Mouse (Mus musculus) Patski (cell line): Measurements from ENCODE around the gene Kcnip1. TPM values are rescaled to one million over a fixed set of nuclear protein-coding genes. Genes with fewer than 3 reads are reported as not detected.
A peak's percentile ranks its signal among the peaks of the same experiment; 100 is the strongest.

Experiments
- ATAC-seq: fragments of 100-300 bp; one replicate; pipeline ENCODE4 v1.8.0; 2021
- CTCF ChIA-PET: fragments of 350-600 bp; sonication (Branson Sonifier 250); formaldehyde crosslinking; loops from one replicate; lab custom pipeline; 2022; ENCODE audit warnings: inconsistent platforms; lab: Charles Lee
- POLR2A ChIA-PET: fragments of 350-600 bp; sonication (Branson Sonifier 250); formaldehyde crosslinking; loops from one replicate; lab custom pipeline; 2022; ENCODE audit warnings: antibody characterized with exemption, inconsistent platforms; lab: Charles Lee
- DNase-seq: peaks from one replicate; pipeline ENCODE4 v3.0.0-alpha.2; 2011; ENCODE audit warnings: low read depth, low spot score
- H3K27me3 ChIP-seq: fragments of 371-371 bp; one replicate; pipeline ENCODE4 v1.5.1; 2021
- CTCF ChIP-seq: fragments of 100-300 bp; IDR thresholded peaks from one replicate; pipeline ENCODE4 v1.5.1; 2021
- in situ Hi-C: fragments of 300-500 bp; cut with MboI; formaldehyde crosslinking; loops from 3 replicates; pipeline ENCODE4 v1.11.1; 2018; ENCODE audit warnings: low pct_unique_long_range_greater_than_20kb, mixed read lengths
- polyA plus RNA-seq: library from polyadenylated mRNA; unstranded; gene quantifications from one replicate; pipeline ENCODE4 v1.2.3, GENCODE M21; 2021

Gene Kcnip1
- polyA plus RNA-seq, 1 experiment from 2014 or later, result not detected

GRCm38 (mm10) chr11:33701958-33702459 lies 290.9 kb downstream of the Kcnip1 start:
- no peak for ATAC-seq
- POLR2A ChIA-PET, result no interaction called here
- DNase-seq, result no peak
- CTCF ChIA-PET, result no interaction called here
- no peak for TF ChIP-seq CTCF
- in situ Hi-C loops, result no loop called here
- peaks cover 17% of the 10 kb centered on the region for H3K27me3 ChIP-seq

DNA sequence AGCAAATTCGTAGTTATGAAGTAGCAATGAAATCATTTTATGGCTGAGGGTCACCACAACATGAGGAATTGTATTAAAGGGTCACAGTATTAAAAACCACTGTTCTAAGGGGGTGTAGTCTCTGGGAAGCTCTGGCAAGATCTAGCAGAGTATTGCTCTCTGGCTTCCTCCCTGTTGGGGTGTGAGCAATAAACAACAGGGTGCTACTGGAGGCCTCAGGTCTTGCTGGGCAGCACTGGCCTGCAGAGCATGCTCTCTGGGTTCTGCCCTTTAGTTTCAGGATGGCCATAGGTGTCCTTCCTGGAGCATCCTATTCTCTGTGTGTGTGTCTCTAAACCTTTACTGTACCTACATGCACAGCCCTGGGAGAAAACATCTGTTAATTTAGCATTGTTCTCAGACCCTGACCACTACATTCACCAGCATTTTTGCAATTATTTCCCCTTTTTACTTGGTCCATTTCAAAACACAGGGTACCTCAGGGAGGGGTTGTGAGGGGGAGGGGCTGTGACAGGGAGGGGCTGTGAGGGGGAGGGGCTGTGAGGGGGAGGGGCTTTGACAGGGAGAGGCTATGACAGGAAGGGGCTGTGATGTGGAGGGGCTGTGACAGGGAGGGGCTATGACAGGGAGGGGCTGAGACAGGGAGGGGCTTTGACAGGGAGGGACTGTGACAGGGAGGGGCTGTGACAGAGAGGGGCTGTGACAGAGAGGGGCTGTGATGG lies 291.6 kb downstream of the Kcnip1 start:
- no peak for ATAC-seq

DNA sequence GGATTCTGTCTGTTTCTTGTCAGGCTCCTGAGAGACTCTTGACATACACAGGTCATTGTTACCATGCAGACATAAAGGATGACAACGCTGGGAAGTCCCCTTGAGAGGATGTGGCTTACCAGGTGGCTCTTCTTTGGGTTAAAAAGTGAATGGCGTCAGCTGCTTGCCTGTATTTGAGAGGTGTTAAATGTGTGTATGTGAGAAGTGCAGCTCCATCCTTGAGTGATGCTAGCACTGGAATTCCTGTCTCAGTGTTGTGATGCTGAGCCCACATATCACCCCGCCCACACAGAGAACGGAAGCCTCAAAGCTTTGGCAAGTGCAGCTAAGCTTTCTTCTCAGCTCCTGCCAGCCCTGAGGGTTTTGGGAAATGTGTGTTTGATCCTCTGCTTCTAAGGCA lies 292.2 kb downstream of the Kcnip1 start:
- in situ Hi-C loops, result no loop called here
- ChIA-PET POLR2A (no interaction called here), CTCF (no interaction called here)
- DNase-seq, result no peak
- TF ChIP-seq CTCF, result no peak
- ATAC-seq, result no peak
- H3K27me3 ChIP-seq, result peaks cover 9% of the 10 kb centered on the region

More for the DNA sequence above, 291.6 kb downstream of the Kcnip1 start:
- H3K27me3 ChIP-seq, result peaks cover 12% of the 10 kb centered on the region
- CTCF ChIA-PET, result no interaction called here
- no peak for TF ChIP-seq CTCF
- DNase-seq, result no peak
- in situ Hi-C loops, result no loop called here
- POLR2A ChIA-PET, result no interaction called here

GRCm38 (mm10) chr11:33690181-33690580 lies 302.8 kb downstream of the Kcnip1 start:
- DNase-seq (no peak), ATAC-seq (no peak)
- in situ Hi-C loops, result no loop called here
- H3K27me3 ChIP-seq, result peaks cover 6% of the 10 kb centered on the region
- CTCF ChIA-PET, result no interaction called here
- POLR2A ChIA-PET, result no interaction called here
- no peak for TF ChIP-seq CTCF

DNA sequence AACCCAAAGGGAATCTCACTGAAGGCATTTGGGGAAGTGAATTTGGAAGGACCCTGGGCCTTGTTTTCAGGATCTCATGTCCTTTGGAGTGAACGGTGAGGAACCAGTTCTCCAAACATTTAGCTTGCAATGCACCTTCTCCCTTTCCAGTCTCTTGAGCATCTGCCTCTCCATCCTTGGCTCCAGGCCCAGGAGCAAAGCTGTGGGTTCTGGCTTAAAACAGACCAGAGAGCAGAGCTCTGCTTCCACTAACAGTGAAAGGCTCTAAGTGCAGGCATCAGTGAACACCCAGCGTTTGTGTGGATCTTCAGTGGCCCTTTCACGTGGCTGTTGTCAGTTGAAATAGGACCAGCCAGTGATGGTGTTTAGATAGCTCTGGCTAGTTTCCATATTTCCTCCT lies 307.0 kb downstream of the Kcnip1 start:
- peaks cover 9% of the 10 kb centered on the region for H3K27me3 ChIP-seq
- CTCF ChIA-PET, result interaction anchor here (1.2 kb wide), 1 partner anchor 11 kb away, joined by 3 read pairs; no protein-coding TSS in a partner anchor
- in situ Hi-C loops, result no loop called here
- POLR2A ChIA-PET, result no interaction called here
- no peak for TF ChIP-seq CTCF
- no peak for DNase-seq
- no peak for ATAC-seq

GRCm38 (mm10) chr11:33680151-33680550 lies 312.8 kb downstream of the Kcnip1 start:
- ChIA-PET POLR2A (no interaction called here), CTCF (no interaction called here)
- no peak for TF ChIP-seq CTCF
- H3K27me3 ChIP-seq, result peaks cover 25% of the 10 kb centered on the region
- DNase-seq (no peak), ATAC-seq (peak; percentile 35)
- in situ Hi-C loops, result no loop called here

- ChIA-PET POLR2A (no interaction called here), CTCF (no interaction called here)
- H3K27me3 ChIP-seq, result peaks cover 30% of the 10 kb centered on the region
- in situ Hi-C loops, result no loop called here
- DNase-seq (no peak), ATAC-seq (no peak)
- no peak for TF ChIP-seq CTCF
Measured at GRCm38 (mm10) chr11:33670105-33670965, 322.6 kb downstream of the Kcnip1 start.

GRCm38 (mm10) chr11:33668376-33668775 lies 324.6 kb downstream of the Kcnip1 start:
- TF ChIP-seq CTCF, result no peak
- DNase-seq (no peak), ATAC-seq (no peak)
- peaks cover 19% of the 10 kb centered on the region for H3K27me3 ChIP-seq
- POLR2A ChIA-PET, result no interaction called here
- CTCF ChIA-PET, result no interaction called here
- in situ Hi-C loops, result no loop called here

- peaks cover 4% of the 10 kb centered on the region for H3K27me3 ChIP-seq
- ChIA-PET POLR2A (no interaction called here), CTCF (no interaction called here)
- no peak for ATAC-seq
- in situ Hi-C loops, result no loop called here
- no peak for DNase-seq
- TF ChIP-seq CTCF, result no peak
Measured at GRCm38 (mm10) chr11:33663599-33663998, 329.4 kb downstream of the Kcnip1 start.

DNA sequence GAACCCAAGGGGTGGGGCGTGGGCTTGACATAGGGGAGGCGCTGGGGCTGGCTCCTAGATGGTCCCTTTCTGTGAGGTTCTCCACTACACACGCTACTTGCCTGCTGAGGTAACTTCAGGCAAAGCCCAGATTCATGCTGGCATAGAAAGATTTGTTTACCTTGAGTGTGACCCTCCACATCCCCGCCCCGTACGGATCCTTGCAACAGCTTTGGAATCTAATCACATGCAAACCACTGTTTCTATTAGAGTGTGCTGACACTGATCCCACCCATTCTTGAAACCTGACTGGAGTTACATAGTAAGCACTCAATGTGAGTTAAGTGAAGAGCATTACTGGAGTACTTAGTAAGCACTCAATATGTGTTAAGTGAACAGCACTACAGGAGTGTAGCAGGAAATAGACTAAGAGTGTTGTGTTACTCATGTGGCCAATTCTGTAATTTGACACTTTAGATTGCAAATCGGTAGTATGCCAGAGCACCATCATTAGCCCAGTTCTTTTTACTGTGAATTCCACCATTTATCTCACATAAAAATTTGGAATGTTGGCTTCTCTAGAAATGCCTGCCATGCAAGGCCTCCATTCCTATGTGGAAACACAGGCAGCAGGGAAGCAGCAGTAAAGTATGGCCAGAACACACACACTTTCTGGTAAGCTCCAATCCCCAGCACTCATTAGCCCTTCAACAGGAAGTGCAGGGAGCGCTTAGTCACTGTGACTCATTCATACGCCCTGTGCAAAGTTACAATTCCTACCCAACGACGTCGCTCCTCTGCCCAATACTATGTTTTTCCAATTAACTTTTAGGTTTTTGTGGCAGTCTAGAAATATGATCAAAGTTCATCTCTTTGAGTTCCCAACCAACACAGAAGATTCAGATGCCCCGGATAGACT lies 332.7 kb downstream of the Kcnip1 start:
- peak; percentile 6 for DNase-seq
- CTCF ChIA-PET, result interaction anchor here (0.7 kb wide), 1 partner anchor 7 kb away, joined by 4 read pairs; no protein-coding TSS in a partner anchor

More for the DNA sequence above, 332.7 kb downstream of the Kcnip1 start:
- no peak for TF ChIP-seq CTCF
- in situ Hi-C loops, result no loop called here
- peak; percentile 83 for ATAC-seq
- POLR2A ChIA-PET, result no interaction called here
- H3K27me3 ChIP-seq, result no peaks in the 10 kb centered on the region
